Mouse (Mus musculus) adrenal gland, adult (tissue): ENCODE measurements around the gene Vmn1r121.
"Not testable (repeated sequence)": the region's sequence is repeated elsewhere in the genome, so short reads cannot be mapped to it uniquely, and the experiment has no call there.

Experiments used
- DNase-seq, 2 experiments: peaks; one replicate each; pipeline ENCODE4 v3.0.0; 2022 to 2023; ENCODE audit warnings: low spot score in 1 of 2; ENCODE audit not compliant: inconsistent age in 2 of 2

The Vmn1r121 gene

DNA sequence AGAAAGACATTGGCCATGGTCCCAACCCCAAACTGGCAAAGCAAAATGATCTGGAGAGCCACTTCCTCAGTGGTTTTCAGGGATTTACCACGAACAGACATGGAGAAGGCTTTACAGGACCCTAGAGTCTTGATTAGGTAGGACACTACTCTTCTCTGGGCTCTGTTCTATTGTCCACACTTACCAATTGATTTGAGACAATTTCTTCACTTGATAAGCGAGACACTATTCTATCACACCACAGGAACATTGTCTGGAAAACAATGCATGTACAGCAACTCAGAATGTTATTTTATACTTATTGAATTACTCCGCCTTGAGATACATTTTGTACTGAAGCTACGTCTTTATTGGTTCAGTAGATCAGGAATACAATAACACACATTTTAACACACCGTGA, at the start of gene Vmn1r121:
Gene Vmn1r121, minus strand, starts transcription at position 101 of the 400 bp plus-strand sequence.
- DNase-seq, result not testable (repeated sequence)

- DNase-seq, result not testable (repeated sequence)
Observed at GRCm38 (mm10) chr7:21134028-21134427, 35.7 kb upstream of the Vmn1r121 start, which contains the start of gene Vmn1r122. Gene Vmn1r122, minus strand, starts transcription at chr7:21134128.

GRCm38 (mm10) chr7:21053684-21054083, 44.6 kb downstream of the Vmn1r121 start, which contains the start of gene Vmn1r120:
Gene Vmn1r120, minus strand, starts transcription at chr7:21053784.
- not testable (repeated sequence) for DNase-seq
